Mouse (Mus musculus) MEL (cell line): ENCODE results near the gene Rpl3. TPM values are rescaled to one million over a fixed set of nuclear protein-coding genes. Genes with fewer than 3 reads are reported as not detected.

Experiments used
- DNase-seq: peaks from one replicate; pipeline ENCODE4 v3.0.0; 2011; ENCODE audit warnings: low read depth, low spot score
- H3K27ac ChIP-seq: 2 replicates; pipeline ENCODE4 v1.5.1; 2012; ENCODE audit warnings: low read depth, mild to moderate bottlenecking, control low read depth, low read length, moderate library complexity; ENCODE audit not compliant: control insufficient read depth
- H3K27me3 ChIP-seq, 2 experiments: fragments of 150-350 bp in 1 of 2; sonication (generic) in 1 of 2; 2 replicates each; pipeline ENCODE4 v1.6.1; 2012; ENCODE audit warnings: low read length in 2 of 2, mild to moderate bottlenecking in 2 of 2, improper control_type of control experiment in 1 of 2, moderate library complexity in 1 of 2; ENCODE audit not compliant: insufficient read depth in 2 of 2, control insufficient read depth in 1 of 2
- H3K36me3 ChIP-seq, 2 experiments: 2 replicates each; pipeline ENCODE4 v1.6.1; 2012 to 2014; ENCODE audit warnings: low read length in 2 of 2, improper control_type of control experiment in 1 of 2, inconsistent platforms in 1 of 2, mild to moderate bottlenecking in 1 of 2; ENCODE audit not compliant: insufficient read depth in 2 of 2, control insufficient read depth in 1 of 2
- H3K4me1 ChIP-seq, 2 experiments: fragments of 150-350 bp in 1 of 2; sonication (generic) in 1 of 2; 2 replicates each; pipeline ENCODE4 v1.6.1; 2012; ENCODE audit warnings: low read length in 2 of 2, improper control_type of control experiment in 1 of 2, mild to moderate bottlenecking in 1 of 2; ENCODE audit not compliant: insufficient read depth in 2 of 2, control insufficient read depth in 1 of 2
- H3K4me3 ChIP-seq, 2 experiments: fragments of 150-350 bp in 1 of 2; sonication (generic) in 1 of 2; 2 replicates each; pipeline ENCODE4 v1.5.1; 2012; ENCODE audit warnings: low read depth in 2 of 2, low read length in 2 of 2, mild to moderate bottlenecking in 2 of 2, moderate library complexity in 2 of 2, control low read depth in 1 of 2, improper control_type of control experiment in 1 of 2; ENCODE audit not compliant: control insufficient read depth in 1 of 2, insufficient read depth in 1 of 2
- H3K79me2 ChIP-seq: 2 replicates; pipeline ENCODE4 v1.6.1; 2012; ENCODE audit warnings: mild to moderate bottlenecking, low read length, moderate library complexity; ENCODE audit not compliant: control insufficient read depth, poor library complexity, insufficient read depth
- H3K9ac ChIP-seq: 2 replicates; pipeline ENCODE4 v1.6.1; 2012; ENCODE audit warnings: low read depth, mild to moderate bottlenecking, control low read depth, low read length, moderate library complexity; ENCODE audit not compliant: control insufficient read depth, poor library complexity, severe bottlenecking
- H3K9me3 ChIP-seq: fragments of 150-350 bp; sonication (generic); replicated peaks from 2 replicates; pipeline ENCODE4 v1.6.1; 2012; ENCODE audit warnings: mild to moderate bottlenecking, low read length, improper control_type of control experiment, moderate library complexity; ENCODE audit not compliant: insufficient read depth
- CTCF ChIP-seq, 3 experiments: IDR thresholded peaks in 2 of 3; conservative IDR thresholded peaks in 1 of 3; 2 replicates each; pipeline ENCODE4 v1.5.1; 2011 to 2012; ENCODE audit warnings: low read length in 3 of 3, low read depth in 2 of 3, mild to moderate bottlenecking in 2 of 3, improper control_type of control experiment in 1 of 3, inconsistent platforms in 1 of 3, mixed read lengths in 1 of 3, moderate library complexity in 1 of 3; ENCODE audit not compliant: control insufficient read depth in 1 of 3, insufficient read depth in 1 of 3, poor library complexity in 1 of 3, severe bottlenecking in 1 of 3
- E2F4 ChIP-seq: IDR thresholded peaks from 2 replicates; pipeline ENCODE4 v1.6.1; 2011; ENCODE audit warnings: low read depth, low read length, improper control_type of control experiment, borderline replicate concordance
- ELF1 ChIP-seq: IDR thresholded peaks from 2 replicates; pipeline ENCODE4 v1.6.1; 2014; ENCODE audit warnings: low read depth, mild to moderate bottlenecking, inconsistent platforms, low read length, improper control_type of control experiment, moderate library complexity
- EP300 ChIP-seq, 2 experiments: IDR thresholded peaks; 2 replicates each; pipeline ENCODE4 v1.6.1; 2011; ENCODE audit warnings: improper control_type of control experiment in 2 of 2, low read length in 2 of 2, low read depth in 1 of 2, mild to moderate bottlenecking in 1 of 2
- ETS1 ChIP-seq: IDR thresholded peaks from 2 replicates; pipeline ENCODE4 v1.6.1; 2012; ENCODE audit warnings: low read depth, mild to moderate bottlenecking, inconsistent platforms, low read length, improper control_type of control experiment, moderate library complexity
- MAFK ChIP-seq: IDR thresholded peaks from 2 replicates; pipeline ENCODE4 v1.6.1; 2011; ENCODE audit warnings: low read depth, mild to moderate bottlenecking, low read length, improper control_type of control experiment, borderline replicate concordance
- MAZ ChIP-seq: IDR thresholded peaks from 2 replicates; pipeline ENCODE4 v1.6.1; 2012; ENCODE audit warnings: low read depth, mild to moderate bottlenecking, inconsistent platforms, low read length, improper control_type of control experiment
- MXI1 ChIP-seq: IDR thresholded peaks from 2 replicates; pipeline ENCODE4 v1.6.1; 2011; ENCODE audit warnings: mild to moderate bottlenecking, low read depth, low read length, improper control_type of control experiment
- MYB ChIP-seq: IDR thresholded peaks from 2 replicates; pipeline ENCODE4 v1.6.1; 2011; ENCODE audit warnings: mild to moderate bottlenecking, low read depth, low read length, improper control_type of control experiment
- NRF1 ChIP-seq: IDR thresholded peaks from 2 replicates; pipeline ENCODE4 v1.6.1; 2014; ENCODE audit warnings: low read depth, mild to moderate bottlenecking, inconsistent platforms, low read length, improper control_type of control experiment, moderate library complexity; ENCODE audit not compliant: poor library complexity, insufficient read depth, severe bottlenecking
- POLR2A ChIP-seq, 2 experiments: IDR thresholded peaks; 2 replicates each; pipeline ENCODE4 v1.6.1; 2011 to 2012; ENCODE audit warnings: low read length in 2 of 2, mild to moderate bottlenecking in 2 of 2, control low read depth in 1 of 2, improper control_type of control experiment in 1 of 2, low read depth in 1 of 2, moderate library complexity in 1 of 2; ENCODE audit not compliant: control insufficient read depth in 1 of 2, insufficient read depth in 1 of 2, poor library complexity in 1 of 2
- POLR2AphosphoS5 ChIP-seq: IDR thresholded peaks from 2 replicates; pipeline ENCODE4 v1.6.1; 2012; ENCODE audit warnings: low read depth, borderline replicate concordance, mild to moderate bottlenecking, inconsistent platforms, low read length, moderate library complexity, mixed read lengths
- SIN3A ChIP-seq: IDR thresholded peaks from 2 replicates; pipeline ENCODE4 v1.6.1; 2012; ENCODE audit warnings: low read length, improper control_type of control experiment, inconsistent platforms
- SMC3 ChIP-seq: IDR thresholded peaks from 2 replicates; pipeline ENCODE4 v1.6.1; 2011; ENCODE audit warnings: low read depth, low read length, improper control_type of control experiment
- TAL1 ChIP-seq: IDR thresholded peaks from 2 replicates; pipeline ENCODE4 v1.6.1; 2012; ENCODE audit warnings: mild to moderate bottlenecking, inconsistent platforms, low read length, moderate library complexity, mixed read lengths
- TBP ChIP-seq: IDR thresholded peaks from 2 replicates; pipeline ENCODE4 v1.8.0; 2011; ENCODE audit warnings: low read depth, low read length, improper control_type of control experiment
- USF1 ChIP-seq: IDR thresholded peaks from 2 replicates; pipeline ENCODE4 v1.6.1; 2014; ENCODE audit warnings: low read depth, mild to moderate bottlenecking, inconsistent platforms, low read length, improper control_type of control experiment, moderate library complexity
- USF2 ChIP-seq, 2 experiments: IDR thresholded peaks; 2 replicates each; pipeline ENCODE4 v1.6.1; 2011 to 2012; ENCODE audit warnings: improper control_type of control experiment in 2 of 2, low read length in 2 of 2, borderline replicate concordance in 1 of 2, inconsistent platforms in 1 of 2, low read depth in 1 of 2, mild to moderate bottlenecking in 1 of 2; ENCODE audit not compliant: insufficient read depth in 1 of 2
- ZC3H11A ChIP-seq: IDR thresholded peaks from 2 replicates; pipeline ENCODE4 v1.6.1; 2012; ENCODE audit warnings: low read depth, mild to moderate bottlenecking, inconsistent platforms, low read length, improper control_type of control experiment
- ZMIZ1 ChIP-seq: IDR thresholded peaks from 2 replicates; pipeline ENCODE4 v1.6.1; 2012; ENCODE audit warnings: low read depth, mild to moderate bottlenecking, inconsistent platforms, low read length, improper control_type of control experiment, moderate library complexity
- polyA plus RNA-seq, 2 experiments: library from polyadenylated mRNA; stranded (reverse) in 1 of 2; unstranded in 1 of 2; fragments of >175 nt in 1 of 2; fragments of >200 nt in 1 of 2; gene quantifications; 2 replicates each; pipeline versions ENCODE4 v1.2.1 to v1.2.4; 2012; ENCODE audit warnings: low replicate concordance in 2 of 2, low read depth in 1 of 2; ENCODE audit not compliant: insufficient read length in 2 of 2, insufficient read depth in 1 of 2, missing spikeins in 1 of 2
- total RNA-seq: library from RNA; depleted of rRNA; stranded (reverse); fragments of 300-350 nt; gene quantifications from 2 replicates; pipeline ENCODE4 v1.2.3, GENCODE M21; 2012

Gene Rpl3
- total and polyA plus RNA-seq, 3 experiments: 543 to 1,686 (median 1,096) TPM

- Histone ChIP-seq H3K4me3 (no peak overlapping the region), H3K27ac (no peak overlapping the region), H3K4me1 (peaks cover 5 to 19% of the 10 kb centered on the region in 2 experiments; a peak in 3 of 4 replicates), H3K27me3 (no peaks in the 10 kb centered on the region), H3K79me2 (peaks cover 1% of the 10 kb centered on the region; the same call in 1 of the 2 replicates), H3K36me3 (peaks cover 0 to 12% of the 10 kb centered on the region in 2 experiments; a peak in 2 of 4 replicates), H3K9ac (no peak overlapping the region)
- TF ChIP-seq EP300 (IDR thresholded peaks at IDR 0.05; ENCODE audit: low read depth in 1 of 2, low read length in 2 of 2) (no peak), SMC3 (no peak), MXI1 (no peak), TBP (no peak)
- TF ChIP-seq, all 39 proteins: peak for 0
- H3K9me3 ChIP-seq: no peaks in the 10 kb centered on the region
- DNase-seq: no peak
These were observed 9.8 kb upstream of the Rpl3 start for GRCm38 (mm10) chr15:80101503-80101902.

GRCm38 (mm10) chr15:80100871-80101270 is 9.2 kb upstream of the Rpl3 start:
- Histone ChIP-seq H3K27me3 (no peaks in the 10 kb centered on the region), H3K9ac (no peak overlapping the region), H3K4me3 (no peak overlapping the region), H3K4me1 (peaks cover 9 to 25% of the 10 kb centered on the region in 2 experiments; a peak in 3 of 4 replicates), H3K9me3 (no peaks in the 10 kb centered on the region), H3K36me3 (peaks cover 0 to 18% of the 10 kb centered on the region in 2 experiments; a peak in 2 of 4 replicates), H3K79me2 (peaks cover 4% of the 10 kb centered on the region; the same call in 1 of the 2 replicates), H3K27ac (no peak overlapping the region)
- TF ChIP-seq NRF1: no peak
- no peak for TF ChIP-seq SIN3A
- TF ChIP-seq USF2 (IDR thresholded peaks at IDR 0.05; ENCODE audit: borderline replicate concordance in 1 of 2, insufficient read depth in 1 of 2, low read depth in 1 of 2, low read length in 2 of 2): no peak
- no peak for TF ChIP-seq ZC3H11A
- no peak for TF ChIP-seq MYB
- TF ChIP-seq TAL1: no peak
- TF ChIP-seq CTCF (IDR thresholded peaks at IDR 0.05 in 2 of 3, conservative IDR thresholded peaks at IDR 0.05 in 1 of 3; ENCODE audit: control insufficient read depth in 1 of 3, insufficient read depth in 1 of 3, low read depth in 2 of 3, low read length in 3 of 3, poor library complexity in 1 of 3, severe bottlenecking in 1 of 3): no peak
- TF ChIP-seq USF1: no peak
- TF ChIP-seq MAFK: no peak
- TF ChIP-seq E2F4: no peak
- no peak for TF ChIP-seq ELF1
- TF ChIP-seq ZMIZ1: no peak
- no peak for TF ChIP-seq SMC3
- TF ChIP-seq POLR2A (IDR thresholded peaks at IDR 0.05; ENCODE audit: control insufficient read depth in 1 of 2, insufficient read depth in 1 of 2, low read depth in 1 of 2, low read length in 2 of 2, poor library complexity in 1 of 2): no peak
- TF ChIP-seq POLR2AphosphoS5: no peak
- no peak for TF ChIP-seq ETS1
- TF ChIP-seq MAZ: no peak
- no peak for DNase-seq
